Mouse (Mus musculus): ENCODE data around the gene Ccs. TPM values are rescaled to one million over a fixed set of nuclear protein-coding genes. Genes with fewer than 3 reads are reported as not detected.

The Ccs gene
- total and polyA plus RNA-seq, 3 experiments = 23.1 to 28.5 (median 27.3) TPM

GRCm38 (mm10) chr19:4855951-4856350 is 16.8 kb upstream of the Ccs start:
- DNase-seq = no peak
- Histone ChIP-seq H3K27me3 (ENCODE audit: control insufficient read depth, insufficient read depth, low read length) (no peaks in the 10 kb centered on the region), H3K4me3 (peak overlapping the region; percentile 69; the same call in 1 of the 2 replicates), H3K4me1 (ENCODE audit: control insufficient read depth, insufficient read depth, low read length) (peaks cover 5% of the 10 kb centered on the region), H3K9ac (ENCODE audit: low read depth, low read length) (no peak overlapping the region), H3K27ac (no peak overlapping the region; the same call in 1 of the 2 replicates), H3K79me2 (replicated peaks; ENCODE audit: control insufficient read depth, insufficient read depth, low read length) (no peaks in the 10 kb centered on the region), H3K36me3 (ENCODE audit: control insufficient read depth, insufficient read depth, low read length) (no peaks in the 10 kb centered on the region)
- no peak for TF ChIP-seq EP300 (IDR thresholded peaks at IDR 0.05; ENCODE audit: insufficient read depth, low read depth, low read length)
- no peak for TF ChIP-seq POLR2A (IDR thresholded peaks at IDR 0.05; ENCODE audit: insufficient read depth, low read depth, low read length)
- TF ChIP-seq CTCF (IDR thresholded peaks at IDR 0.05) = no peak
- WGBS = 80% methylated on average over 4 of the region's 4 CpGs
- intact Hi-C loops (cut with DNase I) = loop anchor here (2.0 to 10.0 kb wide), 2 partner anchors 23 to 231 kb away; partner anchors contain the start of genes Rce1 and Zdhhc24

- H3K27ac ChIP-seq = peak overlapping the region; percentile 88
- WGBS = 4% methylated on average over 14 of the region's 14 CpGs
- intact Hi-C loops (cut with DNase I) = loop anchor here (2.0 to 10.0 kb wide), 2 partner anchors 23 to 231 kb away; partner anchors contain the start of genes Rce1 and Zdhhc24
These were observed 16.3 kb upstream of the Ccs start for GRCm38 (mm10) chr19:4855470-4855820.

GRCm38 (mm10) chr19:4854552-4855469 is 15.7 kb upstream of the Ccs start, which contains the start of gene Ctsf:
Gene Ctsf (plus strand): TSS chr19:4855130.
- H3K4me3 ChIP-seq = peak within 1 kb of the TSS; percentile 69
- no peaks in the 10 kb centered on the region for H3K79me2 ChIP-seq (replicated peaks; ENCODE audit: control insufficient read depth, insufficient read depth, low read length)
- intact Hi-C loops (cut with DNase I) = loop anchor here (2.0 to 10.0 kb wide), 2 partner anchors 24 to 230 kb away; partner anchors contain the start of genes Rce1 and Zdhhc24
- peaks cover 5% of the 10 kb centered on the region for H3K4me1 ChIP-seq (ENCODE audit: control insufficient read depth, insufficient read depth, low read length)
- TF ChIP-seq POLR2A (IDR thresholded peaks at IDR 0.05; ENCODE audit: insufficient read depth, low read depth, low read length) (peak; percentile 80), EP300 (IDR thresholded peaks at IDR 0.05; ENCODE audit: insufficient read depth, low read depth, low read length) (0 out of 2 replicates have a peak, but pooled peaks have one; percentile 34), CTCF (IDR thresholded peaks at IDR 0.05) (peak; percentile 22; the same call in 1 of the 2 replicates)
- 3% methylated on average over 45 of the region's 45 CpGs for WGBS
- H3K36me3 ChIP-seq (ENCODE audit: control insufficient read depth, insufficient read depth, low read length) = no peaks in the 10 kb centered on the region
- H3K9ac ChIP-seq (ENCODE audit: low read depth, low read length) = peak within 1 kb of the TSS; percentile 90
- H3K27me3 ChIP-seq (ENCODE audit: control insufficient read depth, insufficient read depth, low read length) = no peaks in the 10 kb centered on the region
- H3K27ac ChIP-seq = peak within 1 kb of the TSS; percentile 88
- DNase-seq = peak; percentile 90 to 92

More at GRCm38 (mm10) chr19:4855470-4855820, 16.3 kb upstream of the Ccs start:
- Histone ChIP-seq H3K79me2 (replicated peaks; ENCODE audit: control insufficient read depth, insufficient read depth, low read length) (no peaks in the 10 kb centered on the region), H3K27me3 (ENCODE audit: control insufficient read depth, insufficient read depth, low read length) (no peaks in the 10 kb centered on the region), H3K36me3 (ENCODE audit: control insufficient read depth, insufficient read depth, low read length) (no peaks in the 10 kb centered on the region), H3K4me3 (peak overlapping the region; percentile 69), H3K9ac (ENCODE audit: low read depth, low read length) (peak overlapping the region; percentile 90), H3K4me1 (ENCODE audit: control insufficient read depth, insufficient read depth, low read length) (peaks cover 5% of the 10 kb centered on the region)
- no peak for TF ChIP-seq CTCF (IDR thresholded peaks at IDR 0.05)
- no peak for TF ChIP-seq POLR2A (IDR thresholded peaks at IDR 0.05; ENCODE audit: insufficient read depth, low read depth, low read length)
- no peak for TF ChIP-seq EP300 (IDR thresholded peaks at IDR 0.05; ENCODE audit: insufficient read depth, low read depth, low read length)
- DNase-seq = no peak

- Histone ChIP-seq H3K9ac (ENCODE audit: low read depth, low read length) (no peak overlapping the region), H3K79me2 (replicated peaks; ENCODE audit: control insufficient read depth, insufficient read depth, low read length) (no peaks in the 10 kb centered on the region), H3K4me3 (no peak overlapping the region), H3K27ac (no peak overlapping the region), H3K27me3 (ENCODE audit: control insufficient read depth, insufficient read depth, low read length) (no peaks in the 10 kb centered on the region), H3K4me1 (ENCODE audit: control insufficient read depth, insufficient read depth, low read length) (peaks cover 4% of the 10 kb centered on the region; the same call in 1 of the 2 replicates), H3K36me3 (ENCODE audit: control insufficient read depth, insufficient read depth, low read length) (no peaks in the 10 kb centered on the region)
- TF ChIP-seq EP300 (IDR thresholded peaks at IDR 0.05; ENCODE audit: insufficient read depth, low read depth, low read length) (no peak), POLR2A (IDR thresholded peaks at IDR 0.05; ENCODE audit: insufficient read depth, low read depth, low read length) (no peak), CTCF (IDR thresholded peaks at IDR 0.05) (no peak)
- no peak for DNase-seq
- intact Hi-C loops (cut with DNase I) = loop anchor here (10.0 kb wide), 1 partner anchor 225 kb away; the partner anchor contains the start of gene Rce1
- 32% methylated on average over 5 of the region's 5 CpGs for WGBS
These were observed 11.1 kb upstream of the Ccs start for GRCm38 (mm10) chr19:4850281-4850680.

- H3K9ac ChIP-seq (ENCODE audit: low read depth, low read length) = no peak overlapping the region
- H3K27me3 ChIP-seq (ENCODE audit: control insufficient read depth, insufficient read depth, low read length) = no peaks in the 10 kb centered on the region
- intact Hi-C loops (cut with DNase I) = loop anchor here (10.0 kb wide), 1 partner anchor 225 kb away; the partner anchor contains the start of gene Rce1
- H3K4me1 ChIP-seq (ENCODE audit: control insufficient read depth, insufficient read depth, low read length) = peaks cover 4% of the 10 kb centered on the region; the same call in 1 of the 2 replicates
- no peaks in the 10 kb centered on the region for H3K79me2 ChIP-seq (replicated peaks; ENCODE audit: control insufficient read depth, insufficient read depth, low read length)
- no peak for TF ChIP-seq POLR2A (IDR thresholded peaks at IDR 0.05; ENCODE audit: insufficient read depth, low read depth, low read length)
- no peak for TF ChIP-seq EP300 (IDR thresholded peaks at IDR 0.05; ENCODE audit: insufficient read depth, low read depth, low read length)
- TF ChIP-seq CTCF (IDR thresholded peaks at IDR 0.05) = no peak
- H3K36me3 ChIP-seq (ENCODE audit: control insufficient read depth, insufficient read depth, low read length) = no peaks in the 10 kb centered on the region
- no peak overlapping the region for H3K27ac ChIP-seq
- WGBS = 56% methylated on average over 4 of the region's 4 CpGs
- no peak for DNase-seq
- H3K4me3 ChIP-seq = no peak overlapping the region
These were observed 10.7 kb upstream of the Ccs start for GRCm38 (mm10) chr19:4849800-4850199.
